Mouse (Mus musculus) spleen, adult 2 months (tissue): Measurements from ENCODE around the gene Cd200r1.

ENCODE experiments used
- CTCF ChIP-seq: fragments of 200-500 bp; IDR thresholded peaks from 2 replicates; pipeline ENCODE4 v1.5.1; 2011; ENCODE audit warnings: mild to moderate bottlenecking, inconsistent platforms; ENCODE audit not compliant: insufficient read depth, insufficient read length, insufficient replicate concordance; ENCODE audit errors: extremely low read depth
- POLR2A ChIP-seq: fragments of 200-500 bp; IDR thresholded peaks from 2 replicates; pipeline ENCODE4 v1.6.1; 2011; ENCODE audit warnings: low read depth, low read length, inconsistent platforms

DNA sequence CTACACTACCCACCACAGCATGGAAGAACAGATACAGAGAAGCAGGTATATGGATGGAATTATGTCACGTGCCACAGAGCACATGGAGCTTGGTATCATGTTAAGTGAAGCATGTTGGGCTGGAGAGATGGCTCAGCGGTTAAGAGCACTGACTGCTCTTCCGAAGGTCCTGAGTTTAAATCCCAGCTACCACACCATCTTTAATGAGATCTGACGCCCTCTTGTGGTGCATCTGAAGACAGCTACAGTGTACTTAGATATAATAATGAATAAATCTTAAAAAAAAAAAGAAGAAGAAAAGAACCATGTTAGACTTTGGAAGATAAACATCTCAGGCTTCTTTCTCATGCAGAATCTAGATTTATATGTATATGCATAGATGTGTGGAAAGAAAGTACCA is 15.2 kb downstream of the Cd200r1 start:
- TF ChIP-seq CTCF (no peak), POLR2A (no peak)
